Comparison of ENCODE assay signal across 15 mouse cellular contexts in the genomic region with DNA sequence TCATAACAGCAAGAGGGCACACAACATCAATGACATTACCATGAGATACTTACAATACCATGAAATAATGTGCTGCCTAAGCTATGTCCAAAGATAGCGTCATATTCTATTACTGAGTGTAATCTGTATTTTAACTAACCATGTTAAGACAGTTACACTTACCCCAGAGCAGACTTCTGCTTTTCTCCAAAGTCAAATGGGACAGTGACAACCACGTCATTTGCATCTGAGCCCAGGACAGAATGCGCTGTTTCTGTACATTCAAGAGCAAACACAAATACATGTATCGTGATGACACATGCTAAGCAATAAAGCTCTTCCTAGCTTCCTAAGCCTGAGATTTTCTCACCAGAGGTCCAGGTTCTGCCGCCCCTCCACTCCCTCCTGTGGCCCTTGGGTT. TPM values are rescaled to one million over a fixed set of nuclear protein-coding genes. Genes with fewer than 3 reads are reported as not detected.
"Had no signal": no experiment of that assay in that cellular context is flagged by ENCODE, and none has a peak within 500 bp of the region (broad histone marks: within the 10 kb centered on the region; RNA-seq: fewer than 3 reads in every experiment).

No protein-coding gene starts in this region.

- H3K4me2 ChIP-seq: limb, embryonic 13.5 days had no signal

- H3K27ac ChIP-seq: kidney, postnatal 0 days; limb, embryonic 13.5 days; liver, embryonic 14.5 days; midbrain, embryonic 10.5 days had no signal

- H3K27me3 ChIP-seq: limb, embryonic 13.5 days had no signal

- DNase-seq: kidney, adult 11 months; kidney, adult 9 months; kidney, postnatal 36 days; layer of hippocampus, adult 9-11 months; layer of hippocampus, postnatal 36 days; left cerebral cortex, postnatal 4 days; lung, adult 18-20 months; lung, postnatal 36 days; midbrain, embryonic 14.5 days; thymus, postnatal 36 days had no signal

- H3K4me1 ChIP-seq: limb, embryonic 13.5 days; midbrain, embryonic 10.5 days had no signal

- H3K9me3 ChIP-seq: limb, embryonic 13.5 days; midbrain, embryonic 10.5 days had no signal

- H3K9ac ChIP-seq: limb, embryonic 13.5 days; liver, embryonic 14.5 days had no signal

- H3K4me3 ChIP-seq: limb, embryonic 13.5 days; midbrain, embryonic 10.5 days had no signal

RNA-seq across cellular contexts. Expression of gene Cdnf, which starts 11.9 kb away (rescaled TPM):
- polyA plus RNA-seq: liver, adult 2 months had no signal
